ENCODE assay signal across 26 mouse cellular contexts in genomic region chr4:140993846-140994245, GRCm38 (mm10). TPM values are rescaled to one million over a fixed set of nuclear protein-coding genes. Genes with fewer than 3 reads are reported as not detected.
"Had no signal": no experiment of that assay in that cellular context is flagged by ENCODE, and none has a peak within 500 bp of the region (broad histone marks: within the 10 kb centered on the region; RNA-seq: fewer than 3 reads in every experiment).

No protein-coding gene starts in this region.

- H3K9me3 ChIP-seq: heart, embryonic 13.5 days; heart, embryonic 15.5 days; hindbrain, embryonic 13.5 days; hindbrain, embryonic 15.5 days; limb, embryonic 10.5 days; limb, embryonic 12.5 days; liver, embryonic 13.5 days; liver, embryonic 15.5 days had no signal

- H3K27ac ChIP-seq: heart, adult 2 months; heart, embryonic 13.5 days; heart, embryonic 15.5 days; hindbrain, embryonic 13.5 days; hindbrain, embryonic 15.5 days; hindbrain, postnatal 0 days; limb, embryonic 10.5 days; limb, embryonic 12.5 days; liver, embryonic 13.5 days; liver, embryonic 15.5 days had no signal

- ATAC-seq: hindbrain, postnatal 0 days; intestine, embryonic 16.5 days had no signal

- H3K4me2 ChIP-seq: heart, embryonic 11.5 days; heart, embryonic 13.5 days; heart, embryonic 15.5 days; hindbrain, embryonic 13.5 days; hindbrain, embryonic 15.5 days; limb, embryonic 12.5 days; liver, embryonic 11.5 days; liver, embryonic 13.5 days; liver, embryonic 15.5 days had no signal

- DNase-seq: gastrocnemius, postnatal 14 days; gastrocnemius, postnatal 36 days; heart, adult 11 months; heart, adult 2 months; heart, postnatal 14 days; heart, postnatal 36 days; kidney, adult 11 months; kidney, adult 8-10 months; kidney, postnatal 10 days; kidney, postnatal 25 days; layer of hippocampus, adult 9-11 months; layer of hippocampus, postnatal 36 days; liver; liver, embryonic 13.5 days had no signal

- H3K4me3 ChIP-seq: heart, adult 2 months; heart, embryonic 13.5 days; heart, embryonic 15.5 days; hindbrain, embryonic 13.5 days; hindbrain, embryonic 15.5 days; limb, embryonic 10.5 days; limb, embryonic 12.5 days; liver, embryonic 13.5 days; liver, embryonic 15.5 days had no signal

- H3K27me3 ChIP-seq: heart, embryonic 13.5 days; heart, embryonic 15.5 days; hindbrain, embryonic 13.5 days; hindbrain, embryonic 15.5 days; limb, embryonic 12.5 days; liver, embryonic 13.5 days; liver, embryonic 15.5 days had no signal

- H3K9ac ChIP-seq: heart, embryonic 13.5 days; heart, embryonic 15.5 days; hindbrain, embryonic 13.5 days; hindbrain, embryonic 15.5 days; limb, embryonic 12.5 days; liver, embryonic 13.5 days; liver, embryonic 15.5 days had no signal

RNA-seq across cellular contexts. Expression of gene Mfap2, which starts 16.4 kb away (rescaled TPM):
- total RNA-seq: hematopoietic stem cell, adult 5-6 weeks had no signal
